In the genomic region with DNA sequence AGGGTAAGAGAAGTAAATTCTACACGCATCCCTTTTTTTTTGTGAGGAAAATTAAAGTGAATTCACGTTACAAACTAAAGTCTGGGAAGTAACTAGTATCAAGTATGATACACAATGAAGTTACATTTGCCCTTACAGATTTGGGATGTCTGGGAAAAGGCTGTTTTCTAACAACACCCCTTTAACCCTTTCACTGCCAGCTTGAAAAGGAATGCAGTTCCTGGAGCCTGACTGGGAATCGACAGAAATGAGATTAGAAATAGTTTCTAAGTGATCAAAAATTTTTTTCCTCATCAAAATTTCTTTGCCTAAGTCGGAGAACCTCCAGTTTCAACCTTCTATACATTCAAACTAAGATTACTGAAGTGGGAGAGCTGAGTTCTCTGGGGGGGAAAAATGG, we compare ENCODE assay signal across 8 mouse cellular contexts. TPM values are rescaled to one million over a fixed set of nuclear protein-coding genes. Genes with fewer than 3 reads are reported as not detected.
DNase-seq lines count a peak whose midpoint lies in the region; ATAC-seq and TF ChIP-seq lines count a peak whose summit lies in the region.

No protein-coding gene starts in this region.

- H3K27ac ChIP-seq in gastrocnemius, adult 2 months = peak overlapping the region; percentile 100
- 0 out of 2 replicates have a peak overlapping the region, but pooled peaks have one; percentile 83 for H3K27ac ChIP-seq in embryonic facial prominence, embryonic 14.5 days (replicated peaks; ENCODE audit: low read depth, low read length)
- no peak overlapping the region for H3K27ac ChIP-seq in limb, embryonic 12.5 days
- H3K27ac ChIP-seq in stomach, embryonic 14.5 days (ENCODE audit: low read length) = no peak overlapping the region; the same call in 1 of the 2 replicates

- ATAC-seq in embryonic facial prominence, embryonic 14.5 days (ENCODE audit: low read depth) = no peak
- ATAC-seq in limb, embryonic 12.5 days (ENCODE audit: insufficient number of reproducible peaks, insufficient read depth, low FRiP score, low TSS enrichment, low read depth) = no peak
- no peak for ATAC-seq in stomach, embryonic 14.5 days (ENCODE audit: insufficient number of reproducible peaks, insufficient read depth, low FRiP score, low read depth)

- H3K9me3 ChIP-seq in E14TG2a.4 (ENCODE audit: low read length) = no peaks in the 10 kb centered on the region
- H3K9me3 ChIP-seq in embryonic facial prominence, embryonic 14.5 days (ENCODE audit: control insufficient read depth, low read length) = no peaks in the 10 kb centered on the region
- H3K9me3 ChIP-seq in limb, embryonic 12.5 days = no peaks in the 10 kb centered on the region
- H3K9me3 ChIP-seq in stomach, embryonic 14.5 days (ENCODE audit: control insufficient read depth, low read depth, low read length) = no peaks in the 10 kb centered on the region

- H3K36me3 ChIP-seq in E14TG2a.4 (ENCODE audit: insufficient read depth, low read length) = 0 out of 2 replicates have a peak, but pooled peaks cover 2% of the 10 kb centered on the region
- no peaks in the 10 kb centered on the region for H3K36me3 ChIP-seq in embryonic facial prominence, embryonic 14.5 days (ENCODE audit: control insufficient read depth, insufficient read depth, low read length)
- H3K36me3 ChIP-seq in limb, embryonic 12.5 days = no peaks in the 10 kb centered on the region; the same call in 1 of the 2 replicates
- no peaks in the 10 kb centered on the region; the same call in 1 of the 2 replicates for H3K36me3 ChIP-seq in stomach, embryonic 14.5 days (ENCODE audit: control insufficient read depth, insufficient read depth, low read length)

- no peak for TF ChIP-seq CTCF in gastrocnemius, adult 2 months (IDR thresholded peaks at IDR 0.05)
- no peak for TF ChIP-seq CTCF in E14TG2a.4 (conservative IDR thresholded peaks at IDR 0.05; ENCODE audit: low read length)

- intact Hi-C loops in gastrocnemius, adult 2 months (cut with DNase I) = no loop called here

- DNase-seq in gastrocnemius, adult 2 months = no peak
- DNase-seq in gastrocnemius, adult 8-10 months (ENCODE audit: low spot score in 2 of 2) = no peak
- peak; percentile 43 for DNase-seq in embryonic facial prominence, embryonic 14.5 days (ENCODE audit: low spot score)
- DNase-seq in ovary, postnatal 10 days (ENCODE audit: low spot score) = no peak
- DNase-seq in cerebellum, adult 11 months = no peak

- peak overlapping the region; percentile 86 for H3K4me3 ChIP-seq in gastrocnemius, adult 2 months
- peak overlapping the region; percentile 99 for H3K4me3 ChIP-seq in E14TG2a.4 (replicated peaks; ENCODE audit: low read length)
- peak overlapping the region; percentile 77 for H3K4me3 ChIP-seq in embryonic facial prominence, embryonic 14.5 days (ENCODE audit: low read depth, low read length)
- peak overlapping the region; percentile 88 for H3K4me3 ChIP-seq in limb, embryonic 12.5 days (replicated peaks)
- peak overlapping the region; percentile 93 for H3K4me3 ChIP-seq in stomach, embryonic 14.5 days (ENCODE audit: low read depth, low read length)

- no peaks in the 10 kb centered on the region for H3K27me3 ChIP-seq in E14TG2a.4 (ENCODE audit: insufficient read depth, low read length)
- H3K27me3 ChIP-seq in embryonic facial prominence, embryonic 14.5 days (replicated peaks; ENCODE audit: control insufficient read depth, insufficient read depth, low read length) = no peaks in the 10 kb centered on the region
- H3K27me3 ChIP-seq in limb, embryonic 12.5 days = no peaks in the 10 kb centered on the region
- no peaks in the 10 kb centered on the region for H3K27me3 ChIP-seq in stomach, embryonic 14.5 days (ENCODE audit: control insufficient read depth, insufficient read depth, low read length)

- H3K4me2 ChIP-seq in embryonic facial prominence, embryonic 14.5 days (ENCODE audit: low read depth, low read length) = peak overlapping the region; percentile 78
- peak overlapping the region; percentile 66 for H3K4me2 ChIP-seq in limb, embryonic 12.5 days
- peak overlapping the region; percentile 74 for H3K4me2 ChIP-seq in stomach, embryonic 14.5 days (replicated peaks; ENCODE audit: low read depth, low read length)

- H3K4me1 ChIP-seq in E14TG2a.4 (replicated peaks; ENCODE audit: low read depth, low read length) = peaks cover 26% of the 10 kb centered on the region
- peaks cover 6% of the 10 kb centered on the region; the same call in 1 of the 2 replicates for H3K4me1 ChIP-seq in embryonic facial prominence, embryonic 14.5 days (ENCODE audit: control insufficient read depth, insufficient read depth, low read length)
- H3K4me1 ChIP-seq in limb, embryonic 12.5 days (replicated peaks) = peaks cover 15% of the 10 kb centered on the region
- H3K4me1 ChIP-seq in stomach, embryonic 14.5 days (ENCODE audit: control insufficient read depth, insufficient read depth, low read length) = no peaks in the 10 kb centered on the region; the same call in 1 of the 2 replicates

- H3K9ac ChIP-seq in embryonic facial prominence, embryonic 14.5 days (ENCODE audit: low read depth, low read length) = peak overlapping the region; percentile 75
- peak overlapping the region; percentile 79 for H3K9ac ChIP-seq in limb, embryonic 12.5 days (replicated peaks)
- peak overlapping the region; percentile 68 for H3K9ac ChIP-seq in stomach, embryonic 14.5 days (replicated peaks; ENCODE audit: low read depth, low read length)

- WGBS in embryonic facial prominence, embryonic 14.5 days = 13% methylated on average over 4 of the region's 4 CpGs
- WGBS in limb, embryonic 12.5 days = 21% methylated on average over 4 of the region's 4 CpGs
- 18% methylated on average over 4 of the region's 4 CpGs for WGBS in stomach, embryonic 14.5 days

RNA-seq across cellular contexts. Expression of a gene that starts 0.9 kb away (rescaled TPM):
- 100 to 1,000 TPM; 261 to 470 TPM for total RNA-seq in gastrocnemius, adult 2 months (2021)
- total RNA-seq in gastrocnemius, adult 8-10 months (2022) = 100 to 1,000 TPM; 282 to 349 (median 303) TPM
- 120 and 125 TPM in 2 replicates for polyA plus RNA-seq in embryonic facial prominence, embryonic 14.5 days (2014; fragmentation: Nextera tagmentation; extraction: Ambion mirVana)
- polyA plus RNA-seq in limb, embryonic 12.5 days (2016; fragmentation: Nextera tagmentation; extraction: Ambion mirVana) = 119 and 126 TPM in 2 replicates
- polyA plus RNA-seq in stomach, embryonic 14.5 days (2014; fragmentation: Nextera tagmentation; extraction: Ambion mirVana) = 116 and 118 TPM in 2 replicates

RNA-seq across cellular contexts. Expression of a gene that starts 1.0 kb away (rescaled TPM):
- 100 to 1,000 TPM; 340 to 569 TPM for total RNA-seq in gastrocnemius, adult 2 months (2021)
- total RNA-seq in gastrocnemius, adult 8-10 months (2022) = 100 to 1,000 TPM; 363 to 499 (median 389) TPM
- polyA plus RNA-seq in embryonic facial prominence, embryonic 14.5 days (2014; fragmentation: Nextera tagmentation; extraction: Ambion mirVana) = 138 and 147 TPM in 2 replicates
- polyA plus RNA-seq in limb, embryonic 12.5 days (2016; fragmentation: Nextera tagmentation; extraction: Ambion mirVana) = 118 and 124 TPM in 2 replicates
- 134 and 164 TPM in 2 replicates for polyA plus RNA-seq in stomach, embryonic 14.5 days (2014; fragmentation: Nextera tagmentation; extraction: Ambion mirVana)

RNA-seq across cellular contexts. Expression of a gene that starts 48.1 kb away (rescaled TPM):
- not detected for total RNA-seq in gastrocnemius, adult 2 months (2021)
- total RNA-seq in gastrocnemius, adult 8-10 months (2022) = not detected
- not detected in 2 replicates for polyA plus RNA-seq in embryonic facial prominence, embryonic 14.5 days (2014; fragmentation: Nextera tagmentation; extraction: Ambion mirVana)
- polyA plus RNA-seq in limb, embryonic 12.5 days (2016; fragmentation: Nextera tagmentation; extraction: Ambion mirVana) = not detected in 2 replicates
- polyA plus RNA-seq in stomach, embryonic 14.5 days (2014; fragmentation: Nextera tagmentation; extraction: Ambion mirVana) = not detected in 2 replicates

RNA-seq across cellular contexts. Expression of a gene that starts 49.1 kb away (rescaled TPM):
- not detected for total RNA-seq in gastrocnemius, adult 2 months (2021)
- total RNA-seq in gastrocnemius, adult 8-10 months (2022) = not detected
- polyA plus RNA-seq in embryonic facial prominence, embryonic 14.5 days (2014; fragmentation: Nextera tagmentation; extraction: Ambion mirVana) = 0.83 and 1.1 TPM in 2 replicates
- 0.70 and 0.76 TPM in 2 replicates for polyA plus RNA-seq in limb, embryonic 12.5 days (2016; fragmentation: Nextera tagmentation; extraction: Ambion mirVana)
- polyA plus RNA-seq in stomach, embryonic 14.5 days (2014; fragmentation: Nextera tagmentation; extraction: Ambion mirVana) = 0.19 and 0.34 TPM in 2 replicates

RNA-seq across cellular contexts. Expression of a gene that starts 51.5 kb away (rescaled TPM):
- not detected for total RNA-seq in gastrocnemius, adult 2 months (2021)
- total RNA-seq in gastrocnemius, adult 8-10 months (2022) = not detected
- 0.10 TPM in 1 of 2 replicates, not detected in the other for polyA plus RNA-seq in embryonic facial prominence, embryonic 14.5 days (2014; fragmentation: Nextera tagmentation; extraction: Ambion mirVana)
- polyA plus RNA-seq in limb, embryonic 12.5 days (2016; fragmentation: Nextera tagmentation; extraction: Ambion mirVana) = not detected in 2 replicates
- polyA plus RNA-seq in stomach, embryonic 14.5 days (2014; fragmentation: Nextera tagmentation; extraction: Ambion mirVana) = 0.59 and 0.81 TPM in 2 replicates

Comparison
In these comparisons a context has a peak if more than half of its experiments do, and no peak if none do; other contexts are left out.
1. H3K27ac ChIP-seq: peak in gastrocnemius, adult 2 months (single experiment) and embryonic facial prominence, embryonic 14.5 days (single experiment); none in limb, embryonic 12.5 days (single experiment) and stomach, embryonic 14.5 days (single experiment).
2. Peak in every context shown above with its lines, with median percentiles within 50 percentile points of each other: H3K4me3 ChIP-seq, H3K4me2 ChIP-seq and H3K9ac ChIP-seq.